Mouse (Mus musculus) hindbrain, embryonic 14.5 days (tissue): Measurements from ENCODE around the gene Stk10. TPM values are rescaled to one million over a fixed set of nuclear protein-coding genes. Genes with fewer than 3 reads are reported as not detected.

ENCODE experiments used
- ATAC-seq: fragments of 200-750 bp; cut with Nextera tagmentation; 2 replicates; pipeline ENCODE4 v1.8.0; 2017; ENCODE audit warnings: moderate number of reproducible peaks, mild to moderate bottlenecking, moderate TSS enrichment, moderate library complexity; ENCODE audit not compliant: low FRiP score
- DNase-seq: peaks from one replicate; pipeline ENCODE4 v3.0.0-alpha.2; 2015; ENCODE audit warnings: low spot score
- H3K27ac ChIP-seq: fragments of 300-500 bp; sonication (generic); 2 replicates; pipeline ENCODE4 v1.5.1; 2014; ENCODE audit warnings: mild to moderate bottlenecking, moderate library complexity
- H3K27me3 ChIP-seq: fragments of 300-500 bp; sonication (generic); 2 replicates; pipeline ENCODE4 v1.6.1; 2014; ENCODE audit warnings: mild to moderate bottlenecking, low read length, mixed read lengths; ENCODE audit not compliant: control insufficient read depth, insufficient read depth
- H3K36me3 ChIP-seq: fragments of 300-500 bp; sonication (generic); replicated peaks from 2 replicates; pipeline ENCODE4 v1.6.1; 2014; ENCODE audit not compliant: control insufficient read depth, insufficient read depth
- H3K4me1 ChIP-seq: fragments of 300-500 bp; sonication (generic); replicated peaks from 2 replicates; pipeline ENCODE4 v1.6.1; 2014; ENCODE audit warnings: antibody characterized with exemption, low read length, mixed read lengths; ENCODE audit not compliant: control insufficient read depth, insufficient read depth
- H3K4me2 ChIP-seq: fragments of 300-500 bp; sonication (generic); replicated peaks from 2 replicates; pipeline ENCODE4 v1.6.1; 2014; ENCODE audit warnings: mild to moderate bottlenecking, moderate library complexity
- H3K4me3 ChIP-seq: fragments of 300-500 bp; sonication (generic); replicated peaks from 2 replicates; pipeline ENCODE4 v1.5.1; 2014; ENCODE audit warnings: mild to moderate bottlenecking, low read length
- H3K9ac ChIP-seq: fragments of 300-500 bp; sonication (generic); 2 replicates; pipeline ENCODE4 v1.6.1; 2014
- H3K9me3 ChIP-seq: fragments of 300-500 bp; sonication (generic); 2 replicates; pipeline ENCODE4 v1.6.1; 2016; ENCODE audit warnings: low read length; ENCODE audit not compliant: control insufficient read depth
- WGBS: fragments of 180-500 bp; shearing (Covaris S2); extraction: QIAGEN DNeasy Blood & Tissue Kit; methylation state at CpG from one replicate; pipeline ENCODE4 v1.1.7; 2014; 5-methylcytosine and 5-hydroxymethylcytosine counted together
- polyA plus RNA-seq: library from polyadenylated mRNA; unstranded; fragments of >200 nt; fragmentation: Nextera tagmentation; extraction: Ambion mirVana; gene quantifications from 2 replicates; pipeline ENCODE4 v1.2.1, GENCODE M21; 2014

The Stk10 gene
- polyA plus RNA-seq, 1 experiment from 2014 or later: 2.2 TPM

DNA sequence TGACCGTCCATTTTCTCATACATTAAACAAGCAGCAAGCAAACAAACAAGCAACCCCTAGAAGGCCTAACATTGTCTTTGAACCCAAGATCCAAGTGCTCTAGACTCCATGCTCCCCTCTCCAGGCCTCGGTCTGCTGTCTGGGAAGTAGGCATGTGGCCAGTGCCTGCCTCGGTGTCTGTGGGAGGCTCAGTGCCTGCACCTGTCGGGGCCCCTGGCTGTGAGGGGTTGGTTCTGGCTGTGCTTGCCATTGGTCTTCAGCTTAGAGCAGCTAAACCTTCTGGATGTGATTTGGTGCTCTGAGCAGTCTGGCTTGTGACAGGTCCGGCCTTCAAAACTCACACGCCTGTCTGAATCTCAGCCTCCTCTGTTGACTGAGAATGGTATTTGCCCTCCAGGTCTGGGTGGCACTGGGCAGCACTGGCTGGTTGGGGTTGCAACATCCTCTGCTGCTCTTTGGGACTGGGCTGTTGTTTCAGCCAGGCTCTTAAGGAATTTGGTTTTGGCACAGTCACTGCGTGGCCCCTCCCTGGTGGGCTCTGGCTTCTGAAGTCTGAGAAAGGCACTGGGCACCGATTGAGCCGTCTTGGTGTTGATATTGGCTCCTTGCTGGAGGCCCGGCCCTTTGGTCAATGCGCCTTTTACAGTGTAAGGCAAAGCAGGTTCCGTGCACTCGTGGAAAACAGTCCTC lies 19.4 kb downstream of the Stk10 start:
- H3K27ac ChIP-seq: peak overlapping the region; percentile 47
- H3K9me3 ChIP-seq: no peaks in the 10 kb centered on the region
- no peak overlapping the region for H3K9ac ChIP-seq
- DNase-seq (no peak), ATAC-seq (peak; percentile 18; the same call in 1 of the 2 replicates)
- H3K4me1 ChIP-seq: peaks cover 22% of the 10 kb centered on the region
- no peaks in the 10 kb centered on the region for H3K27me3 ChIP-seq
- WGBS: 63% methylated on average over 13 of the region's 13 CpGs
- no peak overlapping the region for H3K4me3 ChIP-seq
- no peak overlapping the region for H3K4me2 ChIP-seq
- H3K36me3 ChIP-seq: no peaks in the 10 kb centered on the region

- Histone ChIP-seq H3K9ac (no peak overlapping the region), H3K9me3 (no peaks in the 10 kb centered on the region), H3K36me3 (no peaks in the 10 kb centered on the region), H3K4me3 (no peak overlapping the region), H3K27ac (no peak overlapping the region), H3K4me1 (peaks cover 22% of the 10 kb centered on the region), H3K4me2 (no peak overlapping the region), H3K27me3 (no peaks in the 10 kb centered on the region)
- DNase-seq (no peak), ATAC-seq (no peak)
- WGBS: 86% methylated on average over 14 of the region's 14 CpGs
These were observed 20.4 kb downstream of the Stk10 start for GRCm38 (mm10) chr11:32553311-32554140.

- no peak overlapping the region for H3K27ac ChIP-seq
- DNase-seq: no peak
- no peak overlapping the region for H3K4me2 ChIP-seq
- H3K27me3 ChIP-seq: no peaks in the 10 kb centered on the region
- H3K9me3 ChIP-seq: no peaks in the 10 kb centered on the region
- no peak overlapping the region for H3K9ac ChIP-seq
- 88% methylated on average over 14 of the region's 14 CpGs for WGBS
- no peak overlapping the region for H3K4me3 ChIP-seq
- ATAC-seq: no peak
- no peaks in the 10 kb centered on the region for H3K36me3 ChIP-seq
- H3K4me1 ChIP-seq: peaks cover 17% of the 10 kb centered on the region
These were observed 21.3 kb downstream of the Stk10 start for GRCm38 (mm10) chr11:32554141-32555091.

GRCm38 (mm10) chr11:32555103-32555689 lies 22.1 kb downstream of the Stk10 start:
- DNase-seq: no peak
- ATAC-seq: no peak
- Histone ChIP-seq H3K4me2 (no peak overlapping the region), H3K27ac (no peak overlapping the region), H3K36me3 (no peaks in the 10 kb centered on the region), H3K27me3 (no peaks in the 10 kb centered on the region), H3K4me1 (peaks cover 13% of the 10 kb centered on the region), H3K9ac (no peak overlapping the region), H3K4me3 (no peak overlapping the region), H3K9me3 (no peaks in the 10 kb centered on the region)
- WGBS: 91% methylated on average over 12 of the region's 12 CpGs

- Histone ChIP-seq H3K9ac (no peak overlapping the region), H3K27ac (no peak overlapping the region), H3K4me3 (no peak overlapping the region), H3K9me3 (no peaks in the 10 kb centered on the region), H3K4me2 (no peak overlapping the region), H3K27me3 (no peaks in the 10 kb centered on the region), H3K36me3 (no peaks in the 10 kb centered on the region), H3K4me1 (peaks cover 13% of the 10 kb centered on the region)
- 71% methylated on average over 10 of the region's 10 CpGs for WGBS
- ATAC-seq (no peak), DNase-seq (no peak)
These were observed 23.4 kb downstream of the Stk10 start for GRCm38 (mm10) chr11:32556333-32556990.

DNA sequence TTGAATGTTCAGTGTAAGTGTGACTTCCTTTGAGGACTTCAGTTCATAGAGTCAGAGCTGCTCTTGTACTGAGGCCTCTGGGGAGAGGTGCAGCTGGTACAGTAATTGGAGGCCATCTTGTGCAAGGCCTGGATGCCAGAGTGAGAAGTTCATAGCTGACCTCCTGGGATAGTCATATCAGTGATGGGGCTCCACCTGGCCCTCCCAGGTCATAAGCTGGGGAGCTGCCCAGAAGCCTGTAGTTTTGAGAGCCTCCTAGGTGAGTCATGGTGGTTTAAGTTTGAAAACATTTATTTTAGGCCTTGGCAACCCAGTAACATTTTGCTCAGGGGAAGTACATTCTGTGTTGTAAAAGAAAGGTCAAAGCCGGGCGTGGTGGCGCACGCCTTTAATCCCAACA lies 24.9 kb downstream of the Stk10 start:
- peaks cover 3% of the 10 kb centered on the region; the same call in 1 of the 2 replicates for H3K4me1 ChIP-seq
- H3K36me3 ChIP-seq: no peaks in the 10 kb centered on the region
- no peak overlapping the region for H3K4me3 ChIP-seq
- H3K9ac ChIP-seq: no peak overlapping the region
- no peak overlapping the region for H3K27ac ChIP-seq
- H3K9me3 ChIP-seq: no peaks in the 10 kb centered on the region
- no peak overlapping the region for H3K4me2 ChIP-seq
- WGBS: 96% methylated on average over 4 of the region's 4 CpGs
- ATAC-seq (no peak), DNase-seq (no peak)
- no peaks in the 10 kb centered on the region for H3K27me3 ChIP-seq

- no peaks in the 10 kb centered on the region for H3K27me3 ChIP-seq
- H3K4me1 ChIP-seq: no peaks in the 10 kb centered on the region
- ATAC-seq: no peak
- no peak overlapping the region for H3K27ac ChIP-seq
- WGBS: 56% methylated on average over 8 of the region's 8 CpGs
- no peak overlapping the region for H3K4me2 ChIP-seq
- H3K9ac ChIP-seq: no peak overlapping the region
- no peak for DNase-seq
- H3K4me3 ChIP-seq: no peak overlapping the region
- H3K36me3 ChIP-seq: no peaks in the 10 kb centered on the region
- no peaks in the 10 kb centered on the region for H3K9me3 ChIP-seq
These were observed 25.6 kb downstream of the Stk10 start for GRCm38 (mm10) chr11:32558677-32559076.

- Histone ChIP-seq H3K36me3 (no peaks in the 10 kb centered on the region), H3K9me3 (no peaks in the 10 kb centered on the region), H3K27ac (no peak overlapping the region), H3K4me3 (no peak overlapping the region), H3K27me3 (no peaks in the 10 kb centered on the region), H3K4me2 (no peak overlapping the region), H3K9ac (no peak overlapping the region), H3K4me1 (no peaks in the 10 kb centered on the region)
- no peak for ATAC-seq
- 82% methylated on average over 12 of the region's 12 CpGs for WGBS
- no peak for DNase-seq
These were observed 27.1 kb downstream of the Stk10 start for GRCm38 (mm10) chr11:32560015-32560770.
